Mouse (Mus musculus) E14TG2a.4 (cell line): ENCODE measurements around the gene E030025P04Rik.

Source experiments
- CTCF ChIP-seq: conservative IDR thresholded peaks from 2 replicates; pipeline ENCODE4 v1.5.1; 2014; ENCODE audit warnings: low read length
- NANOG ChIP-seq: IDR thresholded peaks from 2 replicates; pipeline ENCODE4 v1.6.1; 2014; ENCODE audit warnings: borderline replicate concordance, low read length, mixed read lengths
- POU5F1 ChIP-seq: IDR thresholded peaks from 2 replicates; pipeline ENCODE4 v1.6.1; 2014; ENCODE audit warnings: low read length, borderline replicate concordance

- TF ChIP-seq CTCF (no peak), NANOG (no peak), POU5F1 (no peak)
Measured at GRCm38 (mm10) chr11:109175376-109175969, 31.3 kb upstream of the E030025P04Rik start.
